Mouse (Mus musculus): Measurements from ENCODE around the gene Ahnak. TPM values are rescaled to one million over a fixed set of nuclear protein-coding genes. Genes with fewer than 3 reads are reported as not detected.
A peak's percentile ranks its signal among the peaks of the same experiment; 100 is the strongest.

Gene Ahnak
- polyA plus RNA-seq, 1 experiment from 2014 or later: 51.0 TPM

- Histone ChIP-seq H3K9ac (no peak overlapping the region), H3K27me3 (no peaks in the 10 kb centered on the region), H3K4me3 (no peak overlapping the region), H3K4me2 (no peak overlapping the region), H3K36me3 (peaks cover 99% of the 10 kb centered on the region), H3K4me1 (peaks cover 16% of the 10 kb centered on the region), H3K27ac (no peak overlapping the region), H3K9me3 (no peaks in the 10 kb centered on the region)
- ATAC-seq (ENCODE audit: insufficient number of reproducible peaks, insufficient read depth, low FRiP score, low TSS enrichment, low read depth): no peak
- 89% methylated on average over 1 of the region's 1 CpGs for WGBS
Observed at GRCm38 (mm10) chr19:8974638-8975037, 14.4 kb upstream of the Ahnak start.

GRCm38 (mm10) chr19:8975491-8975890 is 13.6 kb upstream of the Ahnak start:
- WGBS: 98% methylated on average over 2 of the region's 2 CpGs
- Histone ChIP-seq H3K27me3 (no peaks in the 10 kb centered on the region), H3K27ac (no peak overlapping the region), H3K4me3 (no peak overlapping the region), H3K36me3 (peaks cover 99% of the 10 kb centered on the region), H3K9me3 (no peaks in the 10 kb centered on the region), H3K9ac (no peak overlapping the region), H3K4me1 (peaks cover 22% of the 10 kb centered on the region), H3K4me2 (no peak overlapping the region)
- no peak for ATAC-seq (ENCODE audit: insufficient number of reproducible peaks, insufficient read depth, low FRiP score, low TSS enrichment, low read depth)

GRCm38 (mm10) chr19:8976535-8976934 is 12.5 kb upstream of the Ahnak start:
- peak; percentile 56; the same call in 1 of the 2 replicates for ATAC-seq (ENCODE audit: insufficient number of reproducible peaks, insufficient read depth, low FRiP score, low TSS enrichment, low read depth)
- H3K27ac ChIP-seq: peak overlapping the region; percentile 29; the same call in 1 of the 2 replicates
- 33% methylated on average over 3 of the region's 3 CpGs for WGBS

GRCm38 (mm10) chr19:8980771-8981170 is 8.3 kb upstream of the Ahnak start:
- no peak for ATAC-seq (ENCODE audit: insufficient number of reproducible peaks, insufficient read depth, low FRiP score, low TSS enrichment, low read depth)

More at GRCm38 (mm10) chr19:8976535-8976934, 12.5 kb upstream of the Ahnak start:
- H3K9me3 ChIP-seq: no peaks in the 10 kb centered on the region
- H3K36me3 ChIP-seq: peaks cover 96% of the 10 kb centered on the region
- no peak overlapping the region for H3K4me3 ChIP-seq
- no peak overlapping the region for H3K4me2 ChIP-seq
- H3K27me3 ChIP-seq: no peaks in the 10 kb centered on the region
- H3K4me1 ChIP-seq: peaks cover 31% of the 10 kb centered on the region
- H3K9ac ChIP-seq: no peak overlapping the region

GRCm38 (mm10) chr19:8981450-8982168 is 7.5 kb upstream of the Ahnak start:
- Histone ChIP-seq H3K27ac (peak overlapping the region; percentile 53), H3K4me3 (no peak overlapping the region), H3K9me3 (no peaks in the 10 kb centered on the region), H3K36me3 (peaks cover 46% of the 10 kb centered on the region), H3K27me3 (no peaks in the 10 kb centered on the region), H3K4me2 (no peak overlapping the region), H3K9ac (no peak overlapping the region), H3K4me1 (peaks cover 54% of the 10 kb centered on the region)
- no peak for ATAC-seq (ENCODE audit: insufficient number of reproducible peaks, insufficient read depth, low FRiP score, low TSS enrichment, low read depth)
- WGBS: 66% methylated on average over 2 of the region's 2 CpGs

More at GRCm38 (mm10) chr19:8980771-8981170, 8.3 kb upstream of the Ahnak start:
- Histone ChIP-seq H3K27me3 (no peaks in the 10 kb centered on the region), H3K4me2 (no peak overlapping the region), H3K9ac (no peak overlapping the region), H3K27ac (peak overlapping the region; percentile 53; the same call in 1 of the 2 replicates), H3K4me1 (peaks cover 61% of the 10 kb centered on the region), H3K36me3 (peaks cover 54% of the 10 kb centered on the region), H3K4me3 (no peak overlapping the region), H3K9me3 (no peaks in the 10 kb centered on the region)
- 33% methylated on average over 5 of the region's 5 CpGs for WGBS

GRCm38 (mm10) chr19:8982303-8983149 is 6.6 kb upstream of the Ahnak start:
- H3K4me1 ChIP-seq: peaks cover 58% of the 10 kb centered on the region
- no peak for ATAC-seq (ENCODE audit: insufficient number of reproducible peaks, insufficient read depth, low FRiP score, low TSS enrichment, low read depth)
- no peak overlapping the region for H3K4me2 ChIP-seq
- H3K9me3 ChIP-seq: no peaks in the 10 kb centered on the region
- H3K9ac ChIP-seq: no peak overlapping the region
- 60% methylated on average over 5 of the region's 5 CpGs for WGBS
- no peak overlapping the region for H3K4me3 ChIP-seq
- peaks cover 37% of the 10 kb centered on the region for H3K36me3 ChIP-seq
- H3K27ac ChIP-seq: peak overlapping the region; percentile 60
- no peaks in the 10 kb centered on the region for H3K27me3 ChIP-seq

GRCm38 (mm10) chr19:8983150-8983650 is 5.9 kb upstream of the Ahnak start:
- peaks cover 30% of the 10 kb centered on the region for H3K36me3 ChIP-seq
- H3K4me2 ChIP-seq: no peak overlapping the region
- no peak overlapping the region for H3K4me3 ChIP-seq
- peaks cover 65% of the 10 kb centered on the region for H3K4me1 ChIP-seq
- H3K9me3 ChIP-seq: no peaks in the 10 kb centered on the region
- ATAC-seq (ENCODE audit: insufficient number of reproducible peaks, insufficient read depth, low FRiP score, low TSS enrichment, low read depth): no peak
- WGBS: 48% methylated on average over 4 of the region's 4 CpGs
- no peaks in the 10 kb centered on the region for H3K27me3 ChIP-seq
- peak overlapping the region; percentile 82 for H3K27ac ChIP-seq
- H3K9ac ChIP-seq: no peak overlapping the region

- H3K4me2 ChIP-seq: peak overlapping the region; percentile 33; the same call in 1 of the 2 replicates
- WGBS: 7% methylated on average over 7 of the region's 7 CpGs
- ATAC-seq (ENCODE audit: insufficient number of reproducible peaks, insufficient read depth, low FRiP score, low TSS enrichment, low read depth): no peak
Observed at GRCm38 (mm10) chr19:8984255-8984868, 4.7 kb upstream of the Ahnak start.

GRCm38 (mm10) chr19:8985891-8986290 is 3.2 kb upstream of the Ahnak start:
- peaks cover 63% of the 10 kb centered on the region for H3K4me1 ChIP-seq
- peaks cover 4% of the 10 kb centered on the region; the same call in 1 of the 2 replicates for H3K36me3 ChIP-seq
- 70% methylated on average over 5 of the region's 5 CpGs for WGBS
- H3K9me3 ChIP-seq: no peaks in the 10 kb centered on the region
- no peak overlapping the region for H3K4me2 ChIP-seq
- H3K9ac ChIP-seq: no peak overlapping the region
- H3K27ac ChIP-seq: no peak overlapping the region
- ATAC-seq (ENCODE audit: insufficient number of reproducible peaks, insufficient read depth, low FRiP score, low TSS enrichment, low read depth): no peak
- H3K27me3 ChIP-seq: no peaks in the 10 kb centered on the region
- no peak overlapping the region for H3K4me3 ChIP-seq

More at GRCm38 (mm10) chr19:8984255-8984868, 4.7 kb upstream of the Ahnak start:
- peaks cover 72% of the 10 kb centered on the region for H3K4me1 ChIP-seq
- no peak overlapping the region for H3K4me3 ChIP-seq
- peak overlapping the region; percentile 85 for H3K27ac ChIP-seq
- H3K36me3 ChIP-seq: peaks cover 18% of the 10 kb centered on the region
- no peaks in the 10 kb centered on the region for H3K9me3 ChIP-seq
- H3K27me3 ChIP-seq: no peaks in the 10 kb centered on the region
- H3K9ac ChIP-seq: peak overlapping the region; percentile 32; the same call in 1 of the 2 replicates

GRCm38 (mm10) chr19:8987816-8988215 is 1.3 kb upstream of the Ahnak start:
- WGBS: 30% methylated on average over 2 of the region's 2 CpGs
- ATAC-seq (ENCODE audit: insufficient number of reproducible peaks, insufficient read depth, low FRiP score, low TSS enrichment, low read depth): no peak
- peak overlapping the region; percentile 91 for H3K4me3 ChIP-seq

More at GRCm38 (mm10) chr19:8987816-8988215, 1.3 kb upstream of the Ahnak start:
- Histone ChIP-seq H3K9ac (0 out of 2 replicates have a peak overlapping the region, but pooled peaks have one; percentile 97), H3K27me3 (no peaks in the 10 kb centered on the region), H3K4me1 (peaks cover 66% of the 10 kb centered on the region), H3K9me3 (no peaks in the 10 kb centered on the region), H3K27ac (peak overlapping the region; percentile 100), H3K36me3 (no peaks in the 10 kb centered on the region), H3K4me2 (peak overlapping the region; percentile 79)
